Mouse (Mus musculus): Measurements from ENCODE around the gene Gad2. TPM values are rescaled to one million over a fixed set of nuclear protein-coding genes. Genes with fewer than 3 reads are reported as not detected.

Gene Gad2
- polyA plus RNA-seq, 1 experiment: not detected

DNA sequence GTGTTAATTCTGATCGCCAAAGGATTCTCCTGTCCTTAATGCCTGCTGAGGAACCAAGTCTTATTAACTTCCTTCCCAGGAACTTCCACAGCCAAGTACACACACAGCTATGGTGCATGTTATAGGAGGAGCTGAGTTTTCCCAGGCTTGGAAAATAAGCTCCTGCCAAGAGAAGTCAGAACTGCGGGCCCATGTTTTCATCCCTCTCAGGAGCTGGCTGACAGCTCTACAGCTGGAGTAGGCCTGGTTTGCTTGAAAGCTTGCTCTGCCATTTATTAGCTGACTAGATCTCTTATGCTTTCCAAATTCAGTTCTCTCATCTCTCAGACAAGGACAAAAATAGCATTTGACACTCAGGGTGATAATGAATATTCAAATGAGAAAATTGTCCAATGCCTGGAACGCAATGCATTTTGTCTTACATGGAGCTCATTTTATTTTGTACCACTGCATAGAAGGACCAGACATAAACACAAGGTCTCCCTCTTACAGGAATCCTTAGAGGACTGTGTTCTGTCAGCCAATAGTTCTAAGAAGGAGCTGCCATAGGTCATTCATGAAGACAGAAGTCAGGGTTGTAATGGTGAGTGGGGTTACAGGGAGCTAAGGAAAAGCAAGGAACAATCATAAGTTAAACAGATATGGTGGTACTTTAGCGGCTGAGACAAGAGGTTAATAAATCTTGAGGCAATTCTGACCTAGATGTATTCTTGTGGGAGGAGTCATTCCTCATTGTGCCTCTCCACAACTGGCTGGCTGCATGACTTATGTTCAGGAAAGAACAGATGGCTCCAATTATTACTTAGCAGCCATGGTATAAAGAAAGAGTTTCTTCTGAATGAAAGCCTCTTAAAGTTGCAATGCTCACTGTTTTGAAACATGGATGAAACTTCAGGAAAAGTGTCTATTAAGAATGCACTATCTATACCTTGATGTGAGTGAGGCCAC is 83.0 kb downstream of the Gad2 start:
- no peak overlapping the region for H3K4me3 ChIP-seq (ENCODE audit: insufficient read depth, low read depth, low read length)
- H3K27ac ChIP-seq (replicated peaks; ENCODE audit: low read depth, low read length): no peak overlapping the region
- H3K4me1 ChIP-seq (ENCODE audit: control insufficient read depth, insufficient read depth, insufficient read length, low read length): no peaks in the 10 kb centered on the region

DNA sequence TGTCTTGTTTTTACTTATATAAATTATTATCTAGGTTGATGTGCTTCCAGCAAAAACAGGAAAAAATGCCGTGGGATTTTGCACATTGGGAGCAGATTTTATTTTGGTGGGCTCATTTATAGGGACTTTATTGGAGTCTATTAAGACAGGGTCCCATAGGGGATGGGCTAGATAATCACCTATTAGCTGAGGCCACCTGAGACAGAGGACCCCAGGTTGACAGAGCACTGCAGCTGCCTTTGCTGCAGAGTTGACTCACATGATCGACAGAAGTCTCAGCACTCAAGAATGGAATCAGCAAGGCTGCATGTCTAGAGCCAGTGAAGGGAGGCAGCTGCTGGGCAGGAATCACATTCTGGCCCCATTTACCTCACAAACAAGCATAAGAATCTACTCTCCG is 84.2 kb downstream of the Gad2 start:
- H3K4me3 ChIP-seq (ENCODE audit: insufficient read depth, low read depth, low read length): no peak overlapping the region
- H3K27ac ChIP-seq (replicated peaks; ENCODE audit: low read depth, low read length): no peak overlapping the region
- H3K4me1 ChIP-seq (ENCODE audit: control insufficient read depth, insufficient read depth, insufficient read length, low read length): no peaks in the 10 kb centered on the region

DNA sequence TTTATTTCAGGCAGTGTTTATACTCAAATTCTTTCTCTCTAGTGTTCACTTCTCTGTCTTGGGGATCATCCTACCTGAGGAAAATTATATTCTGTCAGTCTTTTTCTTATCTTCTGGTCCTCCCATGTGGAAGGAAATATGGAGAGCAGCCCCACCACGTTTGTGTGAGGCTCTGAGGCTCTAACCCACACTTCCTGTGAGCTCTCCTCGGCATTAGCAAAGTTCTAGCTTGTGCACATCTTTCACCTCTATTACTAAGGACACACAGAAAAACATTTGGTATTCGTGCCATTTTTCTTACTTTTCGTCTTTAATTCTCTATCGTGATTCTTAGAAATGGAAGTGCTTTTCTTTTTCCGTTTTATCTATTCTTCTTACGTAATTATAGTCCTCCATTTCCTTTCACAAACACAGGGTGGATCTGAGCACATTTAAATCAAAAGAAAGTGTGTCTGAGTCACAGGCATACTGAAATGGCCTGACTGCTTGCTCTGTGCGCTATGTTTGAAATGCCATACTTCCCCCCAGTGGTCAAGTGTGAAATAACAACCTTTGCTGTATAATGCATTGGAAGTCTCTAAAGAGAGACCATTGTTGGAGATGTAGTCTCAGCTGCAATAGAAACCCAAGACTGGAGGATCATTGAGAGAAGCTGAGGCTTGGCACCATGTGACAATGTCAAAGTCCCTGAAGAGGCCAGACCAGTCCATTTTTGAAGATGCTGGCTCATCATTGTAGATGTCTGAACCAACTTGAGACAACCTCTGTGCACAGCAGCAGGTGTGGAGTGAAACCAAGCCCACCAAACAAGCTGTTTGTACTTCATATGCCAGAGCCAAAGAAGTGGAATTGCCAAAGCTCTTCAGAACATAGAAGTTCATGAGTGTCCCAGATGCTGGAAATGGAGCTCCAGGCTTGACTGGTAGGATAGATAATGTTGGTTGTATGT is 99.8 kb downstream of the Gad2 start:
- no peak overlapping the region for H3K27ac ChIP-seq (replicated peaks; ENCODE audit: low read depth, low read length)
- H3K4me1 ChIP-seq (ENCODE audit: control insufficient read depth, insufficient read depth, insufficient read length, low read length): no peaks in the 10 kb centered on the region

DNA sequence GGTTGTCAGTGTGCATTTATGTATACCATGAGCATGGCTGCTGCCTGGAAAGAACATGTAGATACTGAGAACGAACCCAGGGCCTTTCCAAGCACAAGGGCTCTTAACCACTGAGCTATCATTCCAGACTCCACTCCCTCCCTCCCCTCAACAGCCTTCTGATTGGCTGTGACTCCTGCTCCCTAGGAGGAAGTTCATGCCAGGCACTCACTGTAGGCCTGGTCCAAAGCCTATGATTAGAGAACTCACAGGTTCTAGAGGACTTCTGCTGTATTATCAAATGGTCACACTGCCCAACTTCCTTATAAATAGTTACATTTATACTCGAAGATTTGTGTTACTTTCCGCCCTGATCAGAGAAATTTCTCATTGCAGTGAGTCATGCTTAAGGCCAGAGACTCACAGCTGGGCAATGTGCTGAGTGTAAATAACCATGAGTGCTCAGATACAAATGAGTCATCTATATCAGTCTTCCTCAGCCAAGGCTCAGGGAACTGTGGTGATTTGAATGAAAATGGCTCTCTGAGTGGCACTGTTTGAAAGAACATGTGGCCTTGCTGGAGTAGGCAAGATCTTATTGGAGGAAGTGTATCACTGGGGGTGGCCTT is 102.0 kb downstream of the Gad2 start:
- no peak overlapping the region for H3K27ac ChIP-seq (replicated peaks; ENCODE audit: low read depth, low read length)
- no peaks in the 10 kb centered on the region for H3K4me1 ChIP-seq (ENCODE audit: control insufficient read depth, insufficient read depth, insufficient read length, low read length)
- H3K4me3 ChIP-seq (ENCODE audit: insufficient read depth, low read depth, low read length): no peak overlapping the region

More for the DNA sequence above, 99.8 kb downstream of the Gad2 start:
- H3K4me3 ChIP-seq (ENCODE audit: insufficient read depth, low read depth, low read length): no peak overlapping the region

DNA sequence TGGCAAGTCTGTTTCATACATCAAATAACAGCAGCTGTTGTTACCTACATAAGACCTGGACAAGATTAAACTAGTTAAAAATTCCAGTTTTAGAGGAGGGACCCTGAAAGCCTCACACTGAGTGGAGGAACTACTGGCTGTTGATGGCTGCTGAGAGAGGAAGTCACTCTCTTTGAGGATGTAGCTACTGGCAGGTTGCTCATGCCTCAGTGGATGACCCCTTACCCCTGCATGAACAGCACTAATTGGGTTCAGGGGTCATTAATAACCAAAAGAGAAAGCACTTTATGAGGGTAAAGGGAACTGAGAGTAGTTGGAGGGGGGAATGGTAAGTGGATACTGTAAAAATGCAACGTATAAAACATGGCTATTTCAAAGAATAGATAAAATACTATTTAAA is 105.1 kb downstream of the Gad2 start:
- Histone ChIP-seq H3K27ac (replicated peaks; ENCODE audit: low read depth, low read length) (no peak overlapping the region), H3K4me1 (ENCODE audit: control insufficient read depth, insufficient read depth, insufficient read length, low read length) (no peaks in the 10 kb centered on the region), H3K4me3 (ENCODE audit: insufficient read depth, low read depth, low read length) (no peak overlapping the region)

DNA sequence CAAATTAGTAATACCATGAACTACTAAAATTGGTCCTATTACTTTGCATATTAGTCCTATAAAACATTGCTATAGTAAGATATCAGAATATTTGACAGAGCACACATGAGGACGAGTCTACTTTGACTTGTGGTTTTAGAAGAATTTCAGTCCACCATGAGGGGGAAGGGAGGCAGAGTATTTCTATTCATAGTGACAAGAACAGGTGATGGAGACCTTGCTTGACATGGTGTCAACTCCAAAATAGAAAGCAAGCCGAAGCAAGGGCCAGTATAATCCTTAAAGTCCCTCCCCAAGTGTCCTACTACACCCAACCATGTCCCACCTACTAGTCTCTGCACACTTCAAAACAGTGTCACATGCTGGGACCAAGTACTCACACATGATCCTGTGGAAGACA is 114.1 kb downstream of the Gad2 start:
- Histone ChIP-seq H3K4me3 (ENCODE audit: insufficient read depth, low read depth, low read length) (no peak overlapping the region), H3K27ac (replicated peaks; ENCODE audit: low read depth, low read length) (no peak overlapping the region), H3K4me1 (ENCODE audit: control insufficient read depth, insufficient read depth, insufficient read length, low read length) (no peaks in the 10 kb centered on the region)

DNA sequence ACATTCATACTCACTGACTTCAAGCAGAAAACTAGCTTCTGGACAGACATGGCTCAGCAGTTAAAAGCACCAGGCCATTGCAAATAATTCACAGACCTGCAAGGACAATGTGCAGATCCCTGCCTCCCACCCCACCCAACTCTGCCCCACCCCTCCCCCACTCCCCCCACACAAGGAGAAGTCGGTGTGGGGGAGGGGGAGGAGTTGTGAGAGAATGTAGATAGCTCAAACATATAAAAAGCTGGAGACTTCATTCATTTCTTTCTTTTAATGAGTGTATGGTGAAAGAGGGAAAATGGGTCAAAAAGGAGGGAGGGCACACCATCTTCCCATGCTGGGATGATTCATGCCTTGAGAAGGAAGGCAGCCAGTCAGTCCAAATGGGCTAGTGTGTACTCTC is 117.4 kb downstream of the Gad2 start:
- H3K27ac ChIP-seq (replicated peaks; ENCODE audit: low read depth, low read length): no peak overlapping the region
- no peaks in the 10 kb centered on the region for H3K4me1 ChIP-seq (ENCODE audit: control insufficient read depth, insufficient read depth, insufficient read length, low read length)
- H3K4me3 ChIP-seq (ENCODE audit: insufficient read depth, low read depth, low read length): no peak overlapping the region

DNA sequence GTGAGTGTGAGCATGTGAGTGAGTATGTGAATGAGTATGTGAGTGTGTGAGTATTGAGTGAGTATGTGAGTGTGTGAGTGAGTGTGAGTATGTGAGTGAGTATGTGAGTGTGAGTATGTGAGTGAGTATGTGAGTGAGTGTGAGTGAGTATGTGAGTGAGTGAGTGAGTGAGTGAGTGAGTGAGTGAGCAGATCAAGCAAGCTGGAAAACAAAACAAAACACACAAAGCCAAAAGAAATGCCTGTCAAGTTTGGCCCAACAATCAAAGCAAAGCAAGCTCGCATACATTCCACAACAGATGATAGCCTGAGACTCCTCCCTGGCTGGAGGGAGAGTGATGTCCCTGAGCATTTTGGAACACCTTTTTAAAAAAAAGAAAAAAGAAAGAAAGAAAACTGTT is 118.4 kb downstream of the Gad2 start:
- no peak overlapping the region for H3K27ac ChIP-seq (replicated peaks; ENCODE audit: low read depth, low read length)
- H3K4me3 ChIP-seq (ENCODE audit: insufficient read depth, low read depth, low read length): no peak overlapping the region
- no peaks in the 10 kb centered on the region for H3K4me1 ChIP-seq (ENCODE audit: control insufficient read depth, insufficient read depth, insufficient read length, low read length)

DNA sequence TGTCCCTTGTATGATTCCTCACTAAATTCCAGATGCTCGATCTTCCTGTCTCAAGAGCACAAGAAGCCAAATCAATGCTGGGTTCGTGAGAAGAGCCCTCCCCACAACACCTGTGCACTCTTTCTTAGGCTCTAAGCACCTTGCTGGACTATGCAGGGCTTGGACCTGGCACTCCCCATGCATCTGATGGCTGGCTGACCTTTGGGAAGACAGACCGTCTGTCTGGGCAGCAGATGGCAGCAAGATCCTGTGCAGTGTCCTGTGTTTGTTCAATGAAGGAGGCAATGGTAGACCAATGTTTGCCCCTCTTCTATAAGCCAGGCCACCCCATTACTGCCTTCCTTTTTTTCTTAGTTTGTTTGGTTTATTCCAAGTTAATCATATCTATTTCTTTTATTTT is 119.2 kb downstream of the Gad2 start:
- H3K4me1 ChIP-seq (ENCODE audit: control insufficient read depth, insufficient read depth, insufficient read length, low read length): no peaks in the 10 kb centered on the region
- H3K27ac ChIP-seq (replicated peaks; ENCODE audit: low read depth, low read length): no peak overlapping the region
- H3K4me3 ChIP-seq (ENCODE audit: insufficient read depth, low read depth, low read length): no peak overlapping the region

Other genes starting within 250 kb of the Gad2 start
- 3.0 and 3.7 TPM in 2 replicates for gene Apbb1ip, start 151.9 kb downstream of the Gad2 start, polyA plus RNA-seq (2012; ENCODE audit: insufficient read depth, insufficient read length, missing spikeins)

Measured in brown adipose tissue, adult 24 weeks (tissue).